Mouse (Mus musculus) hindbrain, embryonic 15.5 days (tissue): ENCODE results near the gene Hoxd13. TPM values are rescaled to one million over a fixed set of nuclear protein-coding genes. Genes with fewer than 3 reads are reported as not detected.

Source experiments
- ATAC-seq: fragments of 200-750 bp; cut with Nextera tagmentation; 2 replicates; pipeline ENCODE4 v1.8.0; 2017; ENCODE audit warnings: low read depth, moderate number of reproducible peaks, moderate TSS enrichment; ENCODE audit not compliant: low FRiP score
- H3K27ac ChIP-seq: fragments of 300-500 bp; sonication (generic); replicated peaks from 2 replicates; pipeline ENCODE4 v1.5.1; 2015; ENCODE audit warnings: mild to moderate bottlenecking, inconsistent platforms
- H3K27me3 ChIP-seq: fragments of 300-500 bp; sonication (generic); 2 replicates; pipeline ENCODE4 v1.6.1; 2015; ENCODE audit warnings: control low read depth, inconsistent platforms
- H3K36me3 ChIP-seq: fragments of 300-500 bp; sonication (generic); 2 replicates; pipeline ENCODE4 v1.6.1; 2015; ENCODE audit warnings: control low read depth, inconsistent platforms
- H3K4me1 ChIP-seq: fragments of 300-500 bp; sonication (generic); replicated peaks from 2 replicates; pipeline ENCODE4 v1.6.1; 2015; ENCODE audit warnings: control low read depth, inconsistent platforms
- H3K4me2 ChIP-seq: fragments of 300-500 bp; sonication (generic); 2 replicates; pipeline ENCODE4 v1.6.1; 2015; ENCODE audit warnings: moderate library complexity, mild to moderate bottlenecking, inconsistent platforms
- H3K4me3 ChIP-seq: fragments of 300-500 bp; sonication (generic); 2 replicates; pipeline ENCODE4 v1.5.1; 2015; ENCODE audit warnings: mild to moderate bottlenecking, inconsistent platforms
- H3K9ac ChIP-seq: fragments of 300-500 bp; sonication (generic); 2 replicates; pipeline ENCODE4 v1.6.1; 2015; ENCODE audit warnings: inconsistent platforms
- H3K9me3 ChIP-seq: fragments of 300-500 bp; sonication (generic); 2 replicates; pipeline ENCODE4 v1.6.1; 2016; ENCODE audit warnings: control low read depth, inconsistent platforms
- WGBS: fragments of 180-500 bp; shearing (Covaris S2); methylation state at CpG from one replicate; pipeline ENCODE4 v1.1.7; 2015; 5-methylcytosine and 5-hydroxymethylcytosine counted together
- polyA plus RNA-seq: library from polyadenylated mRNA; unstranded; fragments of >200 nt; fragmentation: Nextera tagmentation; extraction: Ambion mirVana; gene quantifications from 2 replicates; pipeline ENCODE4 v1.2.1, GENCODE M21; 2015

Hoxd13 gene
- polyA plus RNA-seq, 1 experiment from 2014 or later = not detected

- Histone ChIP-seq H3K4me3 (no peak overlapping the region), H3K4me1 (peaks cover 7% of the 10 kb centered on the region), H3K27ac (no peak overlapping the region), H3K27me3 (peaks cover 92% of the 10 kb centered on the region), H3K4me2 (no peak overlapping the region), H3K36me3 (no peaks in the 10 kb centered on the region), H3K9me3 (no peaks in the 10 kb centered on the region), H3K9ac (no peak overlapping the region)
- no peak for ATAC-seq
- WGBS = 1% methylated on average over 36 of the region's 36 CpGs
Measured at GRCm38 (mm10) chr2:74667191-74667841, 794 bp upstream of the Hoxd13 start.

- peak overlapping the region; percentile 49 for H3K4me2 ChIP-seq
- WGBS = under 1% methylated on average over 57 of the region's 74 CpGs
- H3K27me3 ChIP-seq = peaks cover 92% of the 10 kb centered on the region
- peak; percentile 30; the same call in 1 of the 2 replicates for ATAC-seq
- no peaks in the 10 kb centered on the region for H3K36me3 ChIP-seq
- no peak overlapping the region for H3K27ac ChIP-seq
- no peaks in the 10 kb centered on the region for H3K9me3 ChIP-seq
- no peak overlapping the region for H3K9ac ChIP-seq
- peaks cover 13% of the 10 kb centered on the region for H3K4me1 ChIP-seq
- H3K4me3 ChIP-seq = peak overlapping the region; percentile 22
Measured at GRCm38 (mm10) chr2:74668370-74669229, 490 bp downstream of the Hoxd13 start.

GRCm38 (mm10) chr2:74669230-74669578 lies 1.1 kb downstream of the Hoxd13 start:
- no peak overlapping the region for H3K9ac ChIP-seq
- no peaks in the 10 kb centered on the region for H3K9me3 ChIP-seq
- 1% methylated on average over 3 of the region's 3 CpGs for WGBS
- no peak for ATAC-seq
- H3K4me2 ChIP-seq = no peak overlapping the region
- no peak overlapping the region for H3K4me3 ChIP-seq
- H3K27me3 ChIP-seq = peaks cover 92% of the 10 kb centered on the region
- H3K4me1 ChIP-seq = peaks cover 13% of the 10 kb centered on the region
- H3K27ac ChIP-seq = no peak overlapping the region
- H3K36me3 ChIP-seq = no peaks in the 10 kb centered on the region

- Histone ChIP-seq H3K36me3 (no peaks in the 10 kb centered on the region), H3K4me1 (peaks cover 13% of the 10 kb centered on the region), H3K4me2 (no peak overlapping the region), H3K9me3 (no peaks in the 10 kb centered on the region), H3K27ac (no peak overlapping the region), H3K27me3 (peaks cover 92% of the 10 kb centered on the region), H3K9ac (no peak overlapping the region), H3K4me3 (no peak overlapping the region)
- ATAC-seq = no peak
- 1% methylated on average over 14 of the region's 14 CpGs for WGBS
Measured at GRCm38 (mm10) chr2:74669650-74670235, 1.6 kb downstream of the Hoxd13 start.

- Histone ChIP-seq H3K9me3 (no peaks in the 10 kb centered on the region), H3K4me3 (no peak overlapping the region), H3K4me2 (no peak overlapping the region), H3K4me1 (peaks cover 13% of the 10 kb centered on the region), H3K27me3 (peaks cover 93% of the 10 kb centered on the region), H3K36me3 (no peaks in the 10 kb centered on the region), H3K27ac (no peak overlapping the region), H3K9ac (no peak overlapping the region)
- no peak for ATAC-seq
- WGBS = 2% methylated on average over 3 of the region's 3 CpGs
Measured at GRCm38 (mm10) chr2:74670632-74671188, 2.6 kb downstream of the Hoxd13 start.

- ATAC-seq = no peak
- Histone ChIP-seq H3K27me3 (peaks cover 95% of the 10 kb centered on the region), H3K4me1 (peaks cover 13% of the 10 kb centered on the region), H3K27ac (no peak overlapping the region), H3K4me2 (no peak overlapping the region), H3K36me3 (no peaks in the 10 kb centered on the region), H3K9ac (no peak overlapping the region), H3K4me3 (no peak overlapping the region), H3K9me3 (no peaks in the 10 kb centered on the region)
- 2% methylated on average over 5 of the region's 5 CpGs for WGBS
Measured at GRCm38 (mm10) chr2:74671847-74672246, 3.7 kb downstream of the Hoxd13 start.

- Histone ChIP-seq H3K27me3 (peaks cover 95% of the 10 kb centered on the region), H3K4me1 (peaks cover 13% of the 10 kb centered on the region), H3K9me3 (no peaks in the 10 kb centered on the region), H3K4me3 (peak overlapping the region; percentile 30), H3K27ac (no peak overlapping the region), H3K4me2 (peak overlapping the region; percentile 54), H3K9ac (no peak overlapping the region), H3K36me3 (no peaks in the 10 kb centered on the region)
- WGBS = 2% methylated on average over 40 of the region's 40 CpGs
- no peak; the same call in 1 of the 2 replicates for ATAC-seq
Measured at GRCm38 (mm10) chr2:74672481-74673362, 4.6 kb downstream of the Hoxd13 start.

GRCm38 (mm10) chr2:74673835-74674425 lies 5.8 kb downstream of the Hoxd13 start:
- H3K9ac ChIP-seq = no peak overlapping the region
- WGBS = 1% methylated on average over 23 of the region's 24 CpGs
- H3K36me3 ChIP-seq = no peaks in the 10 kb centered on the region
- H3K4me3 ChIP-seq = no peak overlapping the region
- peaks cover 6% of the 10 kb centered on the region for H3K4me1 ChIP-seq
- no peak for ATAC-seq
- peaks cover 95% of the 10 kb centered on the region for H3K27me3 ChIP-seq
- H3K4me2 ChIP-seq = no peak overlapping the region
- H3K27ac ChIP-seq = no peak overlapping the region
- H3K9me3 ChIP-seq = no peaks in the 10 kb centered on the region

- Histone ChIP-seq H3K27ac (no peak within 1 kb of the TSS), H3K4me3 (no peak within 1 kb of the TSS), H3K4me2 (no peak within 1 kb of the TSS), H3K27me3 (peaks cover 97% of the 10 kb centered on the region), H3K4me1 (peaks cover 6% of the 10 kb centered on the region), H3K9ac (no peak within 1 kb of the TSS), H3K9me3 (no peaks in the 10 kb centered on the region), H3K36me3 (no peaks in the 10 kb centered on the region)
- no peak for ATAC-seq
- WGBS = 2% methylated on average over 47 of the region's 47 CpGs
Measured at GRCm38 (mm10) chr2:74674881-74675665, 7.0 kb downstream of the Hoxd13 start, which contains the start of gene Hoxd12. Gene Hoxd12, plus strand, starts transcription at chr2:74675013.

- H3K4me2 ChIP-seq = no peak overlapping the region
- 5% methylated on average over 24 of the region's 24 CpGs for WGBS
- no peaks in the 10 kb centered on the region for H3K36me3 ChIP-seq
- H3K27ac ChIP-seq = no peak overlapping the region
- H3K4me3 ChIP-seq = no peak overlapping the region
- H3K27me3 ChIP-seq = peaks cover 99% of the 10 kb centered on the region
- no peak overlapping the region for H3K9ac ChIP-seq
- no peak for ATAC-seq
- peaks cover 6% of the 10 kb centered on the region for H3K4me1 ChIP-seq
- H3K9me3 ChIP-seq = no peaks in the 10 kb centered on the region
Measured at GRCm38 (mm10) chr2:74675666-74676282, 7.7 kb downstream of the Hoxd13 start.
